Mouse (Mus musculus) heart, embryonic 16.5 days (tissue): Measurements from ENCODE around the gene Med21. TPM values are rescaled to one million over a fixed set of nuclear protein-coding genes. Genes with fewer than 3 reads are reported as not detected.

Source experiments
- ATAC-seq: fragments of 200-750 bp; cut with Nextera tagmentation; replicated peaks from 2 replicates; pipeline ENCODE4 v1.8.0; 2017; ENCODE audit warnings: moderate number of reproducible peaks; ENCODE audit not compliant: insufficient read depth, low FRiP score; ENCODE audit errors: extremely low read depth
- H3K27ac ChIP-seq: fragments of 300-500 bp; sonication (generic); 2 replicates; pipeline ENCODE4 v1.5.1; 2014; ENCODE audit warnings: mild to moderate bottlenecking, low read length, control low read depth, moderate library complexity
- H3K27me3 ChIP-seq: fragments of 300-500 bp; sonication (generic); 2 replicates; pipeline ENCODE4 v1.6.1; 2014; ENCODE audit warnings: low read length, mixed read lengths; ENCODE audit not compliant: control insufficient read depth, insufficient read depth
- H3K36me3 ChIP-seq: fragments of 300-500 bp; sonication (generic); 2 replicates; pipeline ENCODE4 v1.6.1; 2014; ENCODE audit not compliant: control insufficient read depth, insufficient read depth
- H3K4me1 ChIP-seq: fragments of 300-500 bp; sonication (generic); 2 replicates; pipeline ENCODE4 v1.6.1; 2014; ENCODE audit warnings: low read length, mixed read lengths; ENCODE audit not compliant: control insufficient read depth, insufficient read depth
- H3K4me2 ChIP-seq: fragments of 300-500 bp; sonication (generic); 2 replicates; pipeline ENCODE4 v1.6.1; 2014; ENCODE audit warnings: low read depth, mild to moderate bottlenecking, control low read depth, low read length
- H3K4me3 ChIP-seq: fragments of 300-500 bp; sonication (generic); 2 replicates; pipeline ENCODE4 v1.5.1; 2014; ENCODE audit warnings: mild to moderate bottlenecking, control low read depth, low read length
- H3K9ac ChIP-seq: fragments of 300-500 bp; sonication (generic); 2 replicates; pipeline ENCODE4 v1.6.1; 2014; ENCODE audit warnings: low read length, control low read depth
- H3K9me3 ChIP-seq: fragments of 300-500 bp; sonication (generic); replicated peaks from 2 replicates; pipeline ENCODE4 v1.6.1; 2016; ENCODE audit warnings: low read length; ENCODE audit not compliant: control insufficient read depth
- WGBS: fragments of 180-500 bp; shearing (Covaris S2); extraction: QIAGEN DNeasy Blood & Tissue Kit; methylation state at CpG from one replicate; pipeline ENCODE4 v1.1.7; 2014; 5-methylcytosine and 5-hydroxymethylcytosine counted together
- polyA plus RNA-seq: library from polyadenylated mRNA; unstranded; fragments of >200 nt; fragmentation: Nextera tagmentation; extraction: Ambion mirVana; gene quantifications from 2 replicates; pipeline ENCODE4 v1.2.1, GENCODE M21; 2015

Gene Med21
- polyA plus RNA-seq, 1 experiment from 2014 or later: 150 TPM

GRCm38 (mm10) chr6:146616670-146617069, 25.7 kb upstream of the Med21 start:
- Histone ChIP-seq H3K4me2 (no peak overlapping the region), H3K4me3 (no peak overlapping the region), H3K4me1 (no peaks in the 10 kb centered on the region), H3K9me3 (no peaks in the 10 kb centered on the region), H3K27me3 (no peaks in the 10 kb centered on the region), H3K9ac (no peak overlapping the region), H3K36me3 (peaks cover 58% of the 10 kb centered on the region), H3K27ac (no peak overlapping the region)
- WGBS: 87% methylated on average over 2 of the region's 2 CpGs
- ATAC-seq: no peak

- Histone ChIP-seq H3K36me3 (peaks cover 3% of the 10 kb centered on the region), H3K4me1 (peaks cover 7% of the 10 kb centered on the region), H3K9me3 (no peaks in the 10 kb centered on the region), H3K4me3 (no peak overlapping the region), H3K27ac (no peak overlapping the region), H3K4me2 (no peak overlapping the region), H3K9ac (no peak overlapping the region), H3K27me3 (no peaks in the 10 kb centered on the region)
- no peak for ATAC-seq
- WGBS: 84% methylated on average over 3 of the region's 3 CpGs
Measured at GRCm38 (mm10) chr6:146628123-146628522, 14.2 kb upstream of the Med21 start.

GRCm38 (mm10) chr6:146629781-146630756, 12.3 kb upstream of the Med21 start:
- Histone ChIP-seq H3K36me3 (no peaks in the 10 kb centered on the region), H3K27me3 (no peaks in the 10 kb centered on the region), H3K9ac (no peak overlapping the region), H3K9me3 (no peaks in the 10 kb centered on the region), H3K4me1 (peaks cover 14% of the 10 kb centered on the region), H3K4me3 (no peak overlapping the region), H3K4me2 (no peak overlapping the region), H3K27ac (no peak overlapping the region)
- ATAC-seq: no peak
- 56% methylated on average over 9 of the region's 9 CpGs for WGBS

- H3K27ac ChIP-seq: no peak overlapping the region
- no peaks in the 10 kb centered on the region for H3K27me3 ChIP-seq
- ATAC-seq: no peak
- H3K9me3 ChIP-seq: no peaks in the 10 kb centered on the region
- H3K9ac ChIP-seq: no peak overlapping the region
- WGBS: 89% methylated on average over 4 of the region's 4 CpGs
- no peak overlapping the region for H3K4me3 ChIP-seq
- no peak overlapping the region for H3K4me2 ChIP-seq
- H3K36me3 ChIP-seq: no peaks in the 10 kb centered on the region
- H3K4me1 ChIP-seq: peaks cover 14% of the 10 kb centered on the region
Measured at GRCm38 (mm10) chr6:146630961-146631360, 11.4 kb upstream of the Med21 start.

- 70% methylated on average over 8 of the region's 8 CpGs for WGBS
- H3K27ac ChIP-seq: no peak overlapping the region
- H3K9me3 ChIP-seq: no peaks in the 10 kb centered on the region
- no peaks in the 10 kb centered on the region for H3K27me3 ChIP-seq
- no peak for ATAC-seq
- H3K36me3 ChIP-seq: no peaks in the 10 kb centered on the region
- no peak overlapping the region for H3K4me3 ChIP-seq
- H3K9ac ChIP-seq: no peak overlapping the region
- H3K4me2 ChIP-seq: no peak overlapping the region
- H3K4me1 ChIP-seq: peaks cover 14% of the 10 kb centered on the region
Measured at GRCm38 (mm10) chr6:146631847-146632246, 10.5 kb upstream of the Med21 start.

GRCm38 (mm10) chr6:146632403-146632802, 9.9 kb upstream of the Med21 start:
- Histone ChIP-seq H3K27me3 (no peaks in the 10 kb centered on the region), H3K4me1 (peaks cover 14% of the 10 kb centered on the region), H3K27ac (no peak overlapping the region), H3K4me3 (no peak overlapping the region), H3K36me3 (no peaks in the 10 kb centered on the region), H3K9ac (no peak overlapping the region), H3K4me2 (no peak overlapping the region), H3K9me3 (no peaks in the 10 kb centered on the region)
- 69% methylated on average over 9 of the region's 9 CpGs for WGBS
- ATAC-seq: no peak

- H3K27ac ChIP-seq: no peak overlapping the region
Measured at GRCm38 (mm10) chr6:146633097-146633496, 9.2 kb upstream of the Med21 start.

GRCm38 (mm10) chr6:146633629-146634014, 8.7 kb upstream of the Med21 start:
- Histone ChIP-seq H3K27me3 (no peaks in the 10 kb centered on the region), H3K4me1 (peaks cover 14% of the 10 kb centered on the region), H3K27ac (peak overlapping the region; percentile 91), H3K4me2 (peak overlapping the region; percentile 89), H3K9me3 (no peaks in the 10 kb centered on the region), H3K36me3 (no peaks in the 10 kb centered on the region), H3K4me3 (peak overlapping the region; percentile 92), H3K9ac (peak overlapping the region; percentile 96)
- 14% methylated on average over 14 of the region's 14 CpGs for WGBS
- no peak for ATAC-seq

More at GRCm38 (mm10) chr6:146633097-146633496, 9.2 kb upstream of the Med21 start:
- Histone ChIP-seq H3K9me3 (no peaks in the 10 kb centered on the region), H3K27me3 (no peaks in the 10 kb centered on the region), H3K4me2 (peak overlapping the region; percentile 89), H3K36me3 (no peaks in the 10 kb centered on the region), H3K4me1 (peaks cover 14% of the 10 kb centered on the region), H3K4me3 (peak overlapping the region; percentile 92), H3K9ac (peak overlapping the region; percentile 96)
- WGBS: 50% methylated on average over 8 of the region's 8 CpGs
- ATAC-seq: no peak

GRCm38 (mm10) chr6:146634015-146634722, 8.2 kb upstream of the Med21 start:
- H3K36me3 ChIP-seq: no peaks in the 10 kb centered on the region
- peak overlapping the region; percentile 96 for H3K9ac ChIP-seq
- H3K4me3 ChIP-seq: peak overlapping the region; percentile 92
- no peaks in the 10 kb centered on the region for H3K9me3 ChIP-seq
- peak overlapping the region; percentile 89 for H3K4me2 ChIP-seq
- H3K4me1 ChIP-seq: peaks cover 14% of the 10 kb centered on the region
- peak; percentile 89 for ATAC-seq
- no peaks in the 10 kb centered on the region for H3K27me3 ChIP-seq
- peak overlapping the region; percentile 91 for H3K27ac ChIP-seq
- under 1% methylated on average over 68 of the region's 82 CpGs for WGBS
